Mouse (Mus musculus) 3134 (cell line): ENCODE results near the gene Trim25.
"Not testable (repeated sequence)": the region's sequence is repeated elsewhere in the genome, so short reads cannot be mapped to it uniquely, and the experiment has no call there.

Experiments used
- DNase-seq: peaks from one replicate; pipeline ENCODE4 v3.0.0-alpha.2; 2011; ENCODE audit warnings: low spot score; ENCODE audit not compliant: insufficient read length; ENCODE audit errors: extremely low read depth

Gene Trim25

DNA sequence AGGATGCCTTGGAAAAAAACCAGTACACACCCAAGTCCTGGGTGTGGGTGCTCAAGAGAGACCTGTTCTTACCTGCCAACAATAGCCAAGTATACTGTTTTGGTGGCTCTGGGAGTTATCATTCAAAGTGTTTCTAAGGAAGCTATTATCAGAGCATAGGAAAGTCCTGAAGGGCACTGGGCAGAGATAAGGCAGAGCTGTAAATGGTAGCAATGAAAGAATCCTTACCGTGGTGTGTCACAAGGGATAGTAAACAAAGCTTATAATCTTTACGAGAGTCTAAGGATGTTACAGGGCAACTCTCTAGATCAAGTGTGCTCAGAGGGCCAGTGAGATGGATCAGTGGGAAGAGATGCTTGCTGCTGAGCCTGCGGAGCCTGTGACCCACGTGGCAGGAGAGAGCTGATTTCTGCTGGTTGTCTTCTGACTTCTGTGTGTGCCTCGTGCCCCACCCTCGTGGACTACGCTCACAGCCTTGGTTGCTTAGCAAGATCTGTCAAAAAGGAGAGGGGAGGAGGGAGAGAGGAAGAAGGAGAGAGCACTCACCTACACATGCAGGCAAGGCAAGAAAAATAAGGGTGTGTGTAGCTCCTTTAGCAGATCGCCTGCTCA lies 23.1 kb downstream of the Trim25 start:
- DNase-seq = no peak

DNA sequence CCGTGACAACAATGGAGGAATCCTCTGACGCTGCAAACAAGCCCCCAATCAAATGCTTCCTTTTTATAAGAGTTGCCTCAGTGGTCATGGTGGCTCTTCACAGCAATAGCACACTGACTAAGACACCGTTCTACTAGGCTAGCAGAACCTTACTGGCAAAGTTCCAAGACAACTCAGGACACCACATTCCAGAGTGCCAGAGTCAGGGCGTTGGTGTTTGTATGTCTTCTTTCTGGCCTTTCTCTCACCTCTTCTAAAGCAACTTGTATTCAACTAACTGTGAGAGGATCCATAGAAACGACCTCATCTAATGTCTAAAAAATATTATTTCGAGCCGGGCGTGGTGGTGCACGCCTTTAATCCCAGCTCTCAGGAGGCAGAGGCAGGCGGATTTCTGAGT lies 24.3 kb downstream of the Trim25 start:
- peak; percentile 48 for DNase-seq

DNA sequence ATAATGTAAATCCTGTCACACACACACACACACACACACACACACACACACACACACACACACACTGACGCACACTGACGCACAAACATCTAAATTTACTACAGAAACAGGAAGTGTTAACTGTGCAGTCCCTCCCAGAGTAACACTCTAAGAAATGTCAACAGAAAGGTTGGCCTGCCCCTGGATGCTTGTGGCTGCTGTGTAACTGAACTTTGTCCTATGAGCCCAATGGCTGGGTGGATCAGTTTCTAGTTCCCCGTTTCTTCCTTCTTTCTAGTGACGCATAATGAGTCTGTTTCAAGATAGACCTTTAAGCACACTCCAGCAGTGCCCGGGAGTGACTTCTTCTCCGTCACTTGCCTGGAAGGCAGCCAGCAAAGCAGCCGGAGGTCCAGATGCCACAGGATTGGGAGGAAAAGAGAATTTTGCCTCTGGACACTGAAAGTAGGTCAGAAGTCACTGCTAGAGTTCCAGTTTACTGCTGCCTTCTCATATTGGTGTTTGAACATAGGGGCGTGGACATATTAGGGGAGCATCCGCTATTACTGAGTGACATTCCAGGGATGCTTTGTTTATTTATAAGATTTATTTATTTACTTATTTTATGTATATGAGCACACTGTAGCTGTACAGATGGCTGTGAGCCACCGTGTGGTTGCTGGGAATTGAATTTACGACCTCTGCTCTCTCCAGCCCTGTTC lies 25.2 kb downstream of the Trim25 start:
- DNase-seq = peak; percentile 78

DNA sequence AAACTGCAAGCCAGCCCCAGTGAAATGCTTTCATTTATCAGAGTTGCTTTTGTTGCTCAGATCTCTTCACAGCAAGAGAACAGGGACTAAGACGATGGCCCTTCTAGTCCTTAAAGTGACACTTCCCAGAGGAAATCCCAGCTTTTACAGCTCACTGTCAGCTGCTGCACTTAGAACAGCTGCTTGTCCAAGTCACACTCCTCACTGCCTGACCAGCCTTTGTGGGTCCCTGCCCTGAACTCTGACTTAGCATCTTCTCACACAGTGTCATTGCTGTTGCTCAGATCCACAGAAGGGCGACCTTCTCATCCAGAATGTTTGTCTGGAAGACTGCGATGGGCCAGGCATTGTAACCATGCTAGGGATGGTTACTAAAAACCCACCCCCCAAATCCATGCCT lies 26.4 kb downstream of the Trim25 start:
- no peak for DNase-seq

DNA sequence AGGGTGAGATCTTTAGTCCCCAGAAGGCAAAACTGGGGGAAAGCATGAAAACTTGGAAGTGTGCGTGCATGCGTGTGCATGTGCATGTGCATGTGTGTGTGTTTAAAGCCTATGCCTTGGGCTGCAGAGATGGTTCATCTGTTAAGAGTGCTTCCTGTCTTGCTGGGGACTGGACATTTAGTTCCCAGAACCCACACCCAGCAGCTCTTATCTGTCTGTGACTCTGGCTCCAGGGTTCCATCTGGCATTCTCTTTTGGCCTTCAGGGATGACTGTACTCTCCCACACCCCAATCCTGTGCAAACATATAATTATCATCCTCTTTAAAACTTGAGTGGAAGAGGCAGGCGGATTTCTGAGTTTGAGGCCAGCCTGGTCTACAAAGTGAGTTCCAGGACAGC lies 26.9 kb downstream of the Trim25 start:
- no peak for DNase-seq

DNA sequence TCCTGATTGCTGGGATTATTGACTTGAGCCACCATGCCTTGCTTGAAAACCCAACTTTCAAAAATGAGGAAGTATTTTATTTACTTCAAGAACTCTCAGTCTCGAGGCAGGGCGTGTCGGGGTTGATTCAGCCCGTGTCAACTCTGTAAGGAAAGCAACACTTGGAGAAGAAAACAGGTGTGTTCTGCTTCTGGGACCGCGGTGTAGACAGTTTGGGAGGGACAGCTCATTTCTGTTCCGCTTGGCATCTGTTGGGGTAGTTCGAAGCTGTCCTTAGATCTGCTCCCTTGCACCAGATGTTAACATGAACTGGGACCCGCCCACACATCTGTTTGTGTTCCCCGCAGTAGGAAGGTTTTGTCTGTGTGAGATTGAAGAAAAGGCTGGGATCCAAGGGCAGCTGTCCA lies 28.8 kb downstream of the Trim25 start:
- no peak for DNase-seq

DNA sequence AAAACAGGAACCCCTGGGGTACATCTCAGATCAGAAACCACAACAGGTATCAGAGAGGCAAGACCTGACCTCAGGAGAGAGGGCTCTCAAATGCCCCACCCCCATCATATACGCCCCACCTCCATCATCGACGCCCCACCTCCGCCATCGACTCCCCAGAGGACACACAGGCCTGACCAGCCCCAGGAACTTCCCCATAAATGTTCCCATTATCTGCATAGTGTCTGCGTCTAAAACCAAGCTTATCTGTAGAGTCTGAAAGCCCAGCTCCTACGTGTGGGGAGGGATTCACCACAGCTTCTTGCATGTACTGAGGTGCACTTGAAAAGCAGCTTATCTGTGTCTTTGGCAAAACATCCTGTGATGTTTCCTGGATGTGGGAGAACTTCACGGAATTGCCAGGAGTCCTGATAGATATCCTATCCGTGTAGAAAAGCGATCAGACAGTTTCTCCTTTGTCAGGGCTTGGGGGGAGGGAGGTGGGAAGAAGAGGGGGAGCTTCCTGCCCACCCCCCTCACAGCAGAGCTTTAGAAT lies 29.8 kb downstream of the Trim25 start:
- no peak for DNase-seq

DNA sequence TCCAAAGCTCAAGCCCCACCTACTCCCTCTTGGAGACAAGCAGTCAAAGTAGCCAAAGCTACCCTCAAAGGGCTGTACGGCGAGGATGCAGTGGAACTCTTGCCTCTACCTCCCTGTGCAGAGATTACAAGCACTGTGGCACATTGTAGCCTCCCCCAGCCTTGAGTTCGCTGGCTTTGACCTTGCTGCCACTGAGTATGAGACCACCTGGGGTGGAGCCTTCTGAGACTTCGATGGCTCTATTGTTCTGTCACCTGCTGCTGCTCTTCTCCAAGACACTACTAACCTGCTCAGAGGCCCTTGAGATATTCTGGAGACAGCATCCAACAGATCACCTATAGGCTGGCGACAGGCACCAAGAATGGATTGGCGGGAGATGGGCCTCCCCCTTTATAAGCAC lies 31.4 kb downstream of the Trim25 start:
- no peak for DNase-seq

DNA sequence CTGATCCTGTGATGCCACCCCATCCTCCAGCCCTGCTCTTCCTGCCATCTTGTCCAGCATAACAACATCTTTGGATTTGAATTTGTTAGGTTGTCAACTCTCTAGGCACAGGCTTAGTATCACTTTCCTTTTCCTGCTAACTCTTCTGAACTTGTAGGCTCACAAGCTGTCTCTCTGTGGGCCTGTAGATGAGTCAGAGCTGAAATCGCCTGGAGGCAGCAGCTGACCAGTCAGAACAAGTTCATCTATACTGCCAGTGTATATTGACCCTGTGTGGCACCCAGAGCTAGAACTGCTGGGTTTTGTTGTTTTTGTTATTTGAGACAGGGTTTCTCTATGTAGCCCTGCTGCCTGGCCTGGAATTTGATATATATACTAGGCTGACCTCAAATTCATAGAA lies 32.0 kb downstream of the Trim25 start:
- DNase-seq = peak; percentile 29

DNA sequence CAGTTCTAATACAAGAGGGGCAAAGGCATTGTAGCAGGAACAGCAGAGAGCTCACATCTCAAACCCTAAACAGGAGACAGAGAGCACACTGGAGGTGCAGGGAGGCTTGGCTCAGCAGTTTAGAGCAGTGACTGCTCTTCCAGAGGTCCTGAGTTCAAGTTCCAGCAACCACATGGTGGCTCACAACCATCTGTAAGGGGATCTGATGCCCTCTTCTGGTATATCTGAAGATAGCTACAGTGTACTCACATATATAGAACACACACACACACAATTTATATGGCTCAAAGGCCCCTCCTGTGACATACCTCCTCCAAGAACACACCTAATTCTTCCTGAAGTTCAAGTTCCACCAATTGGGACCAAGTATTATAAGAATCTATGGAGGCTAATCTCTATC lies 35.4 kb downstream of the Trim25 start:
- no peak for DNase-seq

DNA sequence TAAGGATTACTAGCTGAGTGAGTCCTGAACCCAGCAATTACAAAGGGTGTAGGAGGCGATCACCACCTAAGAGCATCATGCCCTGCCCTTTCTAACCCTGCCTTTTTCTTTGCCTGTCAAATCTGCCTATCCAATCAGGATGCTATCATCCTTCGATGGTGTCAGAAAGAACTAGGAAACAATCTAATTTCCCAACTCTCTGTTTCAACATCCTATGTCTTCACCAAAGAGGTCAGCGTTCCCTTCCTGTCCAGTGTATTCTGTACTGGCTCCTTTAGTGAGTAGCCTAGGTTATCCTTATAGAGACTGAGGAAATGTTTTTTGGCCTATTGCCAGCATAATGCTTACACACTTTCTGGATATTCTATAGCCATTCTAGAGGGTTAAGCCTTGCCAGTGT lies 36.4 kb downstream of the Trim25 start:
- no peak for DNase-seq

DNA sequence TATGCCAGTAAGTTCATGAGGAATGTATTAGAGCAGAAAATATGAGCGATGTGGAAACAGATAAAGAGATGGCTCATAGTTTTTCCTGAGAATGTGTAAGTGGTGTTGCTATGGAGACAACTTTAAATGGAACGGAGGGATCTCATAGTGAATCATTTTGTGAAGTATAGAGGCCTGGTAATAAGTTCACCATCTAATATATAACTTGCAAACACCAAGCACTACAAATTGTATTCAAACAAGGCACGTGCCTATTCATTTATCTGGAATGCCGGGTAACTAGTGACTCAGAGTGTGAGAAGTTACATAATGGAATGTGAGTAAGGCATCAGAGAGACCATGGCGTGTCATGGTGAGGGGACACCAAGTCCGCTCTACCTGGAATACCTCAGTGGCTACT lies 39.3 kb downstream of the Trim25 start:
- DNase-seq = no peak

DNA sequence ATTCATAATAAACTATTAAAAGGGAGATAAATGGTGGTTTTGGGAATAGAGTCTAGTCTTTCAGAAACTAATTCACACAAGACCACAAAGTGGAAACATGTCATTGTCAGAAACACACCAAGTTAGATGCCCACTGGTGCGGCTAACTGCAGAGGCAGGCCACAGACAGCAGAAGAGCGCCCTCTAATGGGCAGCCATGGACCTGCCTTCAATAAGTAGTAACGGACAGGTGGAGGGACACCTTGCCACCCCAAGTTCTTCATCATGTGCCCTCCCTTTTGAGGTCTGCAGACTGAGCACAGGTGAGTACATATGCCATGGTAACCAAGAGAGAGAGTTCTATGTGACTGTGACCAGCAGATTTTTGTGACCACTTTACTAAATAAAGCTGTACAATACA lies 40.1 kb downstream of the Trim25 start:
- DNase-seq = no peak

DNA sequence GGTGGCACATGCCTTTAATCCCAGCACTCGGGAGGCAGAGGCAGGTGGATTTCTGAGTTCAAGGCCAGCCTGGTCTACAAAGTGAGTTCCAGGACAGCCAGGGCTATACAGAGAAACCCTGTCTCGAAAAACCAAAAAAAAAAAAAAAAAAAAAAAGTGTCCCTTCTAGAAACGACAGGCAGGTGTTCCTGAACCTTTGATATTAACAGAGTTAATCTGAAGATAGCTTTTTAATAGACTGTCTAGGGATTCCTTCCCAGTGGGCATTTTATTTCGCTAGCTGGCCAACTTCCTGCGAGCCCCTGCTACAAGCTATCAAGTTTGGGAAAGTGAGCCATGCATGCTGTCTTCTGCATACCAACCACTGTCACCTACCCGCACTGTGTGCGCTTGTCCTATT lies 41.9 kb downstream of the Trim25 start:
- DNase-seq = not testable (repeated sequence)

DNA sequence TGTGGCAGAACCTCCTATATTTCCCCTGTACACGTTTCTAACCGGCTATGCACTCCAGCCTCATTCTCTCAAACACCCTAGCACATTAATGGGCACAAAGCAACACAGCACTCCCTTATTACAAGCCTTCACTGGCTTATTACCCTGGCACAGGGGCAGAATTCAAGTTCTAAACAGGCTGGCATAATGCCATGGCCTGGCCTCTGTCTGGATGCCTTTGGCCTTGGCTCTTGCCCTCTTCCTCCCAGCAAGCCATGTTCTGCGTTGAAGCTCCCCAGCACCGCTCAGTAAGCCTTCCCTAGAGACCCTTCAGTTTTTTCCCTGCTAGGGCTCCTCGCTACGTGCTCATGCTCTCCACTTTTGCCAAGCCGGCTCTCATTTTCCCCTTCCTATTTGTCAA lies 43.9 kb downstream of the Trim25 start:
- no peak for DNase-seq

DNA sequence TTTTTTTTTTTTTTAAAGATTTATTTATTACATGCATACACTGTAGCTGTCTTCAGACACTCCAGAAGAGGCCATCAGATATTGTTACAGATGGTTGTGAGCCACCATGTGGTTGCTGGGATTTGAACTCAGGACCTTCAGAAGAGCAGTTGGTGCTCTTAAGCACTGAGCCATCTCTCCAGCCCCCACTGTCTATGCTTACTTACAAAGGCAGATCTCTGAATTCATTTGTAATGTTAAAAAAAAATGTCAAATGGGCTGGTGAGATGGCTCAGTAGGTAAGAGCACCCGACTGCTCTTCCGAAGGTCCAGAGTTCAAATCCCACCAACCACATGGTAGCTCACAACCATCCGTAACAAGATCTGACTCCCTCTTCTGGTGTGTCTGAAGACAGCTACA lies 46.3 kb downstream of the Trim25 start:
- not testable (repeated sequence) for DNase-seq

DNA sequence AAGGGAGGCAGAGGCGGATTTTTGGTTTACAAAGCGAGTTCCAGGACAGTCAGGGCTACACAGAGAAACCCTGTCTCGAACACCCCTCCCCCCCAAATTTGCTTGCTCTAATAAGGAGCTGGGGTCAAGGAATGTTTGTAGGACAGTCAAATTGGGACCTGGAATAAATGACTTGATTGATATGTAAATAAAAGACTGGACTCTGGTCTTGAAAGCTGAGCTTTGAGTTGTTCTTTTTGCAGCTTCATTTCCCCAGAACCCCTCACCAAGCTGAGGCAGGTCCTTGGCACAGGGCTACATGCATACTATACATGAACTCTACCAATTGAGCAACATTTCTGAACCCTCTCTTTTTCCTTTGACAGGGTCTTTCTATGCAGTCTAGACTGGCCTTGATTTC lies 46.8 kb downstream of the Trim25 start:
- no peak for DNase-seq

DNA sequence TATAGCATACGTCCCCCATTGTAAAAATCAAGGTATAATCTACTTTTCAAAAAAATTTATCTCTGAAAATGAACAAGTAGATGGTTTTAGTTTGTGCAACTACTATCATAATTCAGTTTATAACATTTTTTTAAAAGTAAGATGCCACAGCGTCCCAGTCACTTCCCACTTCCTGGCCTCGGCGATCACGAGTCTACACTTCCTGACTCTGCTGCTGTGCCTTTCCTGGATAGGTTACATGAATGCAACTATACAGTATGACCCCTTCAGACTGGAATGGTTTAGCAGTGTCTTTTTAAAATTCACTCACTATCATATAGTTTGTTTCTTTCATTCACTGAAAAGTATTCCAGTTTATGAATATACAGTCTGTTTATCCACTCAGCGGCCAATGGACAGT lies 52.6 kb downstream of the Trim25 start:
- DNase-seq = no peak

DNA sequence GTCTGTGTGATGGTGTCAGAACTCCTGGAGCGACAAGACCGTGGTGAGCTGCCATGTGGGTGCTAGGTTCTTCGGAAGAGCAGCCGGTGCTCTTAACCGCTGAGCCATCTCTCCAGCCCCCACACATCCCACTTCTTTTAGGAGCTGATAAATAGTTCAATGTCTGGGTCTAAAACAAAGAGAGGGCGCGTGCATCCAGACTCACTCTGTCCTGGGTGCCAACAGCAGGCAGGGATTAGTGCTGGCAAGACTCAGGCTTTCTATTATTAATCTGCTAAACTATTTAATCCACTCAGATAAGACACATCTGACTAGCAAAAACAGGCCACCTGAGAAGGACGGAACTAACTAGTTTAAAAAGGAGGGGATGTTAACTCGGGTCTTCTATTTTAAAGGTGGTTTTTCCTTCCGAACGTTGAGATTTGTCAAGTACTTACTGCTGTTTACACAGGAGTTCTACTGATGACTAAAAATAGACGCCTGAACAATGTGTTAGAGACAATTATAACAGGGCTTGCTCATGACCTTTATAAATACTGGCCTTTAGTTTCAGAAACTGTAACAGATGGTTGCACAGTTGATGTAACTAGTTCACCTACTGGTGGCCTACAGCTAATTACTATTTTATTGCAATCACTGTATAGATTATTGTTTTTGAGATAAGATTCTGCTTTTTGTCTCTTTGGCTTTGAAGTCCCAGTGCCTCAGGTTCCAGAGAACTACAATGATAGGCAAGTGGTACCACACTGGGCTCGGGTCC lies 56.9 kb downstream of the Trim25 start:
- no peak for DNase-seq

DNA sequence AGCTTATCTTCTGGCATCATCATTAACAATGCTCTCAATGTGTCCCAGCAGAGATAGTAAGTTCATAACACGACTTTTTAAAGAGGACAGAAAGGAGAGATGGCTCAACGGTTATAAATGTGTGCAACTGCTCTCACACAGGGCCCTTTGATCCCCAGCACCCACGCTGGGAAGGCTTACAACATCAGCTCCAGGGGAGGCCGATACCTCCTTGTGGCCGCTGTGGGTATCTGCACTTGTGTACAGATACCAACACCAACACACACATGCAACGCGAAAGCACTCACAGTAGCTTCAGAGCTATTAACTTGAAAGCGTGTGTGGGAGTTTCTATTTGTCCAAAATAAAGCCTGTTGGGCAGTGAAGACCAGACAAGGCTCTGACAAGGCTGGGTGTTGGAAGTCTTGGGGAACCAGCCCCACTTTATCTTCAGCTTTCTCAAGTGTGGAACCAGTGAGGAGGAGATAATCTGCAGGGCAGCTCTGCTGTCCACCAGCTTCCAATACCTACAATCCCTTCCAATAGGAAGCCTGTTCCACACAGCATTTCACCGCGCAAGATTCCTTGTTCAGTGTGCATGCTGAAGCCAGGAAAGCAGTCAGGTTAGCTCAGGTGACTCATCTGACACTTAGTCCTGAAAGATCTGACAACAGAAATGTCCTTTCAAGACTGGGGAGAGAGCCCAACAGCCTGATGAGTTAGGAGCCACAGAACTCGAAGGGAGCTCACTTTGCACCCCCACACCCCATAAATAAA lies 59.5 kb downstream of the Trim25 start:
- DNase-seq = no peak

DNA sequence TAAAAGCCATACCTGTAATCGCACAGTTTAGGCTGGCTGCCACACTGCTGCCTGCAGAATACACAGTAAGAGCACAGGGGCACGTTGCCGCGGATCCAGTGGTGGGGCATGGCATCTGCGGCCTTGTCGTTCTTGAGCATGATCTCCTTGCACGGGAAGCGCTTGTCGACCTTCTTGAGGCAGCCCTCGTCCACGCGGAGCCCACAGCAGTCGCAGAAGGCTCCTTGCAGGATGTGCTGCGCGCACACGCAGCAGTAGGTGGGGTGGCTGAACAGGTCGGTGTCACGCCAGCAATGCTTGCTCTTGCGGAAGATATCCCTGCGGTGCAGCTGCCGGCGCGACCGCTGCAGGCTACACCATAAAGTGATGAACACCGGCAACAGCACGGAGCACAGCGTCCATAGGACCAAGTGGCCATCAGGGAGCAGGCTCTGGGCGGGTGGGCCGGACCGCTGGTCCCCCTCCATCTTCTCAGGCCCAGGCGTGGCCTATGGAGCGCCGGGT lies 60.8 kb downstream of the Trim25 start:
- DNase-seq = peak; percentile 75
